Mouse (Mus musculus) limb, embryonic 14.5 days (tissue): ENCODE results near the gene Agtr1a. TPM values are rescaled to one million over a fixed set of nuclear protein-coding genes. Genes with fewer than 3 reads are reported as not detected.

Experiments used
- ATAC-seq: fragments of 200-750 bp; cut with Nextera tagmentation; 2 replicates; pipeline ENCODE4 v1.8.0; 2017; ENCODE audit warnings: low read depth, moderate number of reproducible peaks, moderate TSS enrichment; ENCODE audit not compliant: low FRiP score
- DNase-seq: peaks from one replicate; pipeline ENCODE4 v3.0.0-alpha.2; 2015; ENCODE audit warnings: low spot score
- H3K27ac ChIP-seq: fragments of 300-500 bp; sonication (generic); replicated peaks from 2 replicates; pipeline ENCODE4 v1.5.1; 2014; ENCODE audit warnings: low read depth, mild to moderate bottlenecking, low read length, moderate library complexity, mixed read lengths
- H3K27me3 ChIP-seq: fragments of 300-500 bp; sonication (generic); 2 replicates; pipeline ENCODE4 v1.6.1; 2014; ENCODE audit warnings: low read length, mixed read lengths; ENCODE audit not compliant: control insufficient read depth, insufficient read depth
- H3K36me3 ChIP-seq: fragments of 300-500 bp; sonication (generic); 2 replicates; pipeline ENCODE4 v1.6.1; 2014; ENCODE audit warnings: mild to moderate bottlenecking, low read length, moderate library complexity, mixed read lengths; ENCODE audit not compliant: control insufficient read depth, insufficient read depth
- H3K4me1 ChIP-seq: fragments of 300-500 bp; sonication (generic); 2 replicates; pipeline ENCODE4 v1.6.1; 2014; ENCODE audit warnings: antibody characterized with exemption, low read length, mixed read lengths; ENCODE audit not compliant: control insufficient read depth, insufficient read depth
- H3K4me2 ChIP-seq: fragments of 300-500 bp; sonication (generic); replicated peaks from 2 replicates; pipeline ENCODE4 v1.6.1; 2014; ENCODE audit warnings: low read depth, mild to moderate bottlenecking, low read length, moderate library complexity; ENCODE audit not compliant: severe bottlenecking
- H3K4me3 ChIP-seq: fragments of 300-500 bp; sonication (generic); replicated peaks from 2 replicates; pipeline ENCODE4 v1.5.1; 2014; ENCODE audit warnings: low read length
- H3K9ac ChIP-seq: fragments of 300-500 bp; sonication (generic); 2 replicates; pipeline ENCODE4 v1.6.1; 2014; ENCODE audit warnings: mild to moderate bottlenecking, low read depth, low read length, moderate library complexity; ENCODE audit not compliant: severe bottlenecking
- H3K9me3 ChIP-seq: fragments of 300-500 bp; sonication (generic); 2 replicates; pipeline ENCODE4 v1.6.1; 2016; ENCODE audit warnings: low read length; ENCODE audit not compliant: control insufficient read depth
- POLR2A ChIP-seq: fragments of 200-500 bp; IDR thresholded peaks from 2 replicates; pipeline ENCODE4 v1.8.0; 2012; ENCODE audit warnings: inconsistent platforms, mild to moderate bottlenecking, moderate library complexity, borderline replicate concordance; ENCODE audit not compliant: insufficient read depth, insufficient read length; ENCODE audit errors: extremely low read depth
- WGBS: fragments of 180-500 bp; shearing (Covaris S2); extraction: QIAGEN DNeasy Blood & Tissue Kit; methylation state at CpG from one replicate; pipeline ENCODE4 v1.1.7; 2014; 5-methylcytosine and 5-hydroxymethylcytosine counted together
- polyA plus RNA-seq, 2 experiments: library from polyadenylated mRNA; depleted of rRNA in 1 of 2; stranded (reverse) in 1 of 2; unstranded in 1 of 2; fragments of >200 nt; fragmentation: Nextera tagmentation in 1 of 2; extraction: Ambion mirVana in 1 of 2; gene quantifications; 2 replicates each; pipeline versions ENCODE4 v1.2.1 to v1.2.3; 2012 to 2014

The Agtr1a gene
- polyA plus RNA-seq (2012; rRNA removed) (18.9 and 20.6 TPM in 2 replicates), polyA plus RNA-seq (2014; fragmentation: Nextera tagmentation; extraction: Ambion mirVana) (9.2 and 9.4 TPM in 2 replicates)

GRCm38 (mm10) chr13:30336148-30336801, at the start of gene Agtr1a:
Gene Agtr1a (plus strand): TSS chr13:30336441.
- no peaks in the 10 kb centered on the region for H3K9me3 ChIP-seq
- TF ChIP-seq POLR2A, result no peak
- peak within 1 kb of the TSS; percentile 74 for H3K4me2 ChIP-seq
- H3K9ac ChIP-seq, result peak within 1 kb of the TSS; percentile 55
- H3K36me3 ChIP-seq, result no peaks in the 10 kb centered on the region
- H3K27ac ChIP-seq, result no peak within 1 kb of the TSS
- DNase-seq, result peak; percentile 60
- H3K4me3 ChIP-seq, result peak within 1 kb of the TSS; percentile 46
- H3K27me3 ChIP-seq, result no peaks in the 10 kb centered on the region
- H3K4me1 ChIP-seq, result 0 out of 2 replicates have a peak, but pooled peaks cover 4% of the 10 kb centered on the region
- ATAC-seq, result peak; percentile 92
- under 1% methylated on average over 32 of the region's 33 CpGs for WGBS

- no peaks in the 10 kb centered on the region for H3K27me3 ChIP-seq
- 79% methylated on average over 4 of the region's 4 CpGs for WGBS
- DNase-seq (peak; percentile 52), ATAC-seq (no peak)
- no peaks in the 10 kb centered on the region for H3K36me3 ChIP-seq
- H3K9ac ChIP-seq, result no peak overlapping the region
- no peaks in the 10 kb centered on the region for H3K9me3 ChIP-seq
- H3K27ac ChIP-seq, result no peak overlapping the region
- H3K4me3 ChIP-seq, result no peak overlapping the region
- H3K4me1 ChIP-seq, result no peaks in the 10 kb centered on the region
- H3K4me2 ChIP-seq, result no peak overlapping the region
- no peak for TF ChIP-seq POLR2A
Measured at GRCm38 (mm10) chr13:30310221-30310620, 26.0 kb upstream of the Agtr1a start.

DNA sequence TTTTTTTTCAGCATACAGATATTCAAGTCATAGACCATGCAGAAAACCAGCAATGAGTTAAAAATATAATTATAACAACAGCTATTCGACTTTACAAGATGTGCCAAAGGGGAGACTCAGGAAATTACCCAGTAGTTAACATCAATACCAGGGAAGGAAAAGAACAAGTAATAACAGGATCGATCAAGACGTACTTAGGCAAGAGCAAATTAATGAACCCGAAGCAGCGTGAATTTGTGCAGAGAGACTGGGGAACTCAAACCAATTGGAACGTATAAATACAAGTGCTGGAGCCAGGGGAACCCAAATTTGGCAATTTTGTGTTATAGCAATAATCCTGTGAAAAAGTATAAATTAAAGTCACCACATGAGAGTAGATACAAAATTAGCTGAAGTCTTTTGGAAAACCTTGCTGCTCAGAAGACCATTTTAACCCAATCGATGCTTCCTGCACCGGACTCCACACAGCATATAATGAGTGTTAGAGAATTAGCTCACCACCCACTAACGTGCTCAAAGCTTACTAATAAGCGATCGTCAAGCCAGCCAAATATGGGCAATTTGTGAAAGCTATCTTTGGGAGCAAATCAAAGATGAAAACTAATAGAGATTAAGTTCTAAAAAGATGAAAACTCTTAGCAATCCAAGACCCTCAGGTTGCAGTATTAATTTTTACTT, 11.4 kb upstream of the Agtr1a start:
- Histone ChIP-seq H3K9ac (no peak overlapping the region), H3K9me3 (no peaks in the 10 kb centered on the region), H3K27me3 (no peaks in the 10 kb centered on the region), H3K4me3 (no peak overlapping the region), H3K27ac (no peak overlapping the region), H3K36me3 (no peaks in the 10 kb centered on the region), H3K4me2 (no peak overlapping the region), H3K4me1 (no peaks in the 10 kb centered on the region)
- WGBS, result 61% methylated on average over 11 of the region's 11 CpGs
- TF ChIP-seq POLR2A, result no peak
- DNase-seq (no peak), ATAC-seq (no peak)

DNA sequence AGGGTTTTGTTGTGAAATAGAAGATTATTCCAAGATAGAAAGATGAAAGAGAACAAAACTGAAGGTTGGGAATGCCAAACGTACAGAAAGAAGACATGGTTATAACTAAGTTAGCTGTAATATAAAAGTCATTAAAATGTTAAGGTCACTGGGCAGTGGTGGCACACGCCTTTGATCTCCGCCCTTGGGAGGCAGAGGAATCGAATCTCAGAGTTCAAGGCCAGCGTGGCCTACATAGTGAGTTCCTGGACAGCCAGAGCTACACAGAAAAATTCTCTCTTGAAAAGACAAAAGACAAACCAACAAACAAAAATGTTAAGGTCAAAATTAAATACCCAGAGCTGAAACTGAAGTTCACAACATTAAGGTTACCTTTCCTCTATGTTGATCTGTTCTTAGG, 5.2 kb upstream of the Agtr1a start:
- Histone ChIP-seq H3K4me3 (no peak overlapping the region), H3K9me3 (no peaks in the 10 kb centered on the region), H3K4me1 (no peaks in the 10 kb centered on the region), H3K27ac (no peak overlapping the region), H3K27me3 (no peaks in the 10 kb centered on the region), H3K4me2 (no peak overlapping the region), H3K9ac (no peak overlapping the region), H3K36me3 (no peaks in the 10 kb centered on the region)
- DNase-seq, result no peak
- no peak for TF ChIP-seq POLR2A
- no peak for ATAC-seq
- 74% methylated on average over 5 of the region's 5 CpGs for WGBS

GRCm38 (mm10) chr13:30331851-30332250, 4.4 kb upstream of the Agtr1a start:
- no peak overlapping the region for H3K27ac ChIP-seq
- H3K4me1 ChIP-seq, result 0 out of 2 replicates have a peak, but pooled peaks cover 1% of the 10 kb centered on the region
- no peak overlapping the region for H3K4me3 ChIP-seq
- no peak overlapping the region for H3K9ac ChIP-seq
- 86% methylated on average over 6 of the region's 6 CpGs for WGBS
- ATAC-seq (no peak), DNase-seq (no peak)
- H3K9me3 ChIP-seq, result no peaks in the 10 kb centered on the region
- H3K4me2 ChIP-seq, result no peak overlapping the region
- no peaks in the 10 kb centered on the region for H3K27me3 ChIP-seq
- TF ChIP-seq POLR2A, result no peak
- no peaks in the 10 kb centered on the region for H3K36me3 ChIP-seq
